Mouse (Mus musculus) ES-Bruce4 (cell line): ENCODE measurements around the gene Chpf2. TPM values are rescaled to one million over a fixed set of nuclear protein-coding genes. Genes with fewer than 3 reads are reported as not detected.

Experiments used
- H3K27ac ChIP-seq: 2 replicates; pipeline ENCODE4 v1.5.1; 2012; ENCODE audit warnings: low read length, inconsistent platforms; ENCODE audit not compliant: insufficient read depth
- H3K27me3 ChIP-seq: 2 replicates; pipeline ENCODE4 v1.6.1; 2012; ENCODE audit warnings: mild to moderate bottlenecking, low read length, inconsistent platforms; ENCODE audit not compliant: control insufficient read depth, poor library complexity, insufficient read depth, severe bottlenecking
- H3K36me3 ChIP-seq: 2 replicates; pipeline ENCODE4 v1.6.1; 2012; ENCODE audit warnings: inconsistent platforms, mild to moderate bottlenecking, low read length, moderate library complexity; ENCODE audit not compliant: control insufficient read depth, poor library complexity, insufficient read depth, severe bottlenecking
- H3K4me1 ChIP-seq: one replicate; pipeline ENCODE4 v1.8.1; 2011; ENCODE audit warnings: low read length; ENCODE audit not compliant: control insufficient read depth, insufficient read depth
- H3K4me3 ChIP-seq: 2 replicates; pipeline ENCODE4 v1.5.1; 2011; ENCODE audit warnings: low read depth, mild to moderate bottlenecking, low read length
- H3K9ac ChIP-seq: 2 replicates; pipeline ENCODE4 v1.6.1; 2012; ENCODE audit warnings: low read depth, mild to moderate bottlenecking, inconsistent platforms; ENCODE audit not compliant: poor library complexity, severe bottlenecking
- H3K9me3 ChIP-seq: replicated peaks from 2 replicates; pipeline ENCODE4 v1.6.1; 2012; ENCODE audit warnings: mild to moderate bottlenecking, low read length, inconsistent platforms; ENCODE audit not compliant: control insufficient read depth, poor library complexity, insufficient read depth, severe bottlenecking
- CTCF ChIP-seq: IDR thresholded peaks from one replicate; pipeline ENCODE4 v1.8.1; 2011; ENCODE audit warnings: low read depth, low read length
- EP300 ChIP-seq: IDR thresholded peaks from 2 replicates; pipeline ENCODE4 v1.6.1; 2011; ENCODE audit warnings: low read depth, low read length; ENCODE audit not compliant: insufficient read depth
- POLR2A ChIP-seq: IDR thresholded peaks from one replicate; pipeline ENCODE4 v1.8.1; 2011; ENCODE audit warnings: low read length; ENCODE audit not compliant: insufficient read depth
- polyA plus RNA-seq: library from polyadenylated mRNA; stranded (reverse); fragments of >200 nt; gene quantifications from 2 replicates; pipeline ENCODE4 v1.2.4, GENCODE M21; 2011; ENCODE audit warnings: low read depth; ENCODE audit not compliant: missing spikeins, insufficient read depth, insufficient read length

The Chpf2 gene
- polyA plus RNA-seq, 1 experiment: 8.3 TPM

GRCm38 (mm10) chr5:24623986-24624821, 37.7 kb downstream of the Chpf2 start, which contains the start of gene Smarcd3:
TSS of gene Smarcd3 (minus strand) at chr5:24624411.
- TF ChIP-seq CTCF (no peak), POLR2A (no peak), EP300 (no peak)
- H3K4me3 ChIP-seq: peak within 1 kb of the TSS; percentile 31

GRCm38 (mm10) chr5:24624822-24625120, 38.2 kb downstream of the Chpf2 start:
- Histone ChIP-seq H3K27ac (no peak overlapping the region), H3K4me3 (peak overlapping the region; percentile 31), H3K4me1 (no peaks in the 10 kb centered on the region), H3K36me3 (no peaks in the 10 kb centered on the region), H3K27me3 (no peaks in the 10 kb centered on the region), H3K9ac (no peak overlapping the region), H3K9me3 (no peaks in the 10 kb centered on the region)
- TF ChIP-seq POLR2A (no peak), EP300 (no peak)

More at GRCm38 (mm10) chr5:24623986-24624821, 37.7 kb downstream of the Chpf2 start, which contains the start of gene Smarcd3:
- H3K9me3 ChIP-seq: no peaks in the 10 kb centered on the region
- H3K4me1 ChIP-seq: no peaks in the 10 kb centered on the region
- no peaks in the 10 kb centered on the region for H3K27me3 ChIP-seq
- H3K36me3 ChIP-seq: no peaks in the 10 kb centered on the region
- H3K27ac ChIP-seq: no peak within 1 kb of the TSS
- H3K9ac ChIP-seq: no peak within 1 kb of the TSS

- H3K4me3 ChIP-seq: no peak overlapping the region
- no peaks in the 10 kb centered on the region for H3K4me1 ChIP-seq
- no peaks in the 10 kb centered on the region for H3K27me3 ChIP-seq
- no peak for TF ChIP-seq EP300
- no peak for TF ChIP-seq CTCF
- no peak for TF ChIP-seq POLR2A
- H3K27ac ChIP-seq: no peak overlapping the region
- H3K36me3 ChIP-seq: no peaks in the 10 kb centered on the region
- no peak overlapping the region for H3K9ac ChIP-seq
- no peaks in the 10 kb centered on the region for H3K9me3 ChIP-seq
Observed at GRCm38 (mm10) chr5:24629712-24630111, 43.2 kb downstream of the Chpf2 start.

GRCm38 (mm10) chr5:24635093-24635492, 48.6 kb downstream of the Chpf2 start:
- Histone ChIP-seq H3K4me3 (no peak overlapping the region), H3K27me3 (no peaks in the 10 kb centered on the region), H3K4me1 (peaks cover 2% of the 10 kb centered on the region), H3K27ac (no peak overlapping the region), H3K9me3 (no peaks in the 10 kb centered on the region), H3K9ac (no peak overlapping the region), H3K36me3 (no peaks in the 10 kb centered on the region)
- no peak for TF ChIP-seq EP300
- no peak for TF ChIP-seq CTCF
- no peak for TF ChIP-seq POLR2A

- no peak overlapping the region for H3K27ac ChIP-seq
- peaks cover 2% of the 10 kb centered on the region for H3K4me1 ChIP-seq
- H3K27me3 ChIP-seq: no peaks in the 10 kb centered on the region
- no peak overlapping the region for H3K4me3 ChIP-seq
- H3K36me3 ChIP-seq: no peaks in the 10 kb centered on the region
- no peaks in the 10 kb centered on the region for H3K9me3 ChIP-seq
- no peak for TF ChIP-seq POLR2A
- H3K9ac ChIP-seq: no peak overlapping the region
Observed at GRCm38 (mm10) chr5:24635526-24636141, 49.1 kb downstream of the Chpf2 start.

GRCm38 (mm10) chr5:24636987-24637386, 50.4 kb downstream of the Chpf2 start:
- Histone ChIP-seq H3K4me3 (no peak overlapping the region), H3K36me3 (no peaks in the 10 kb centered on the region), H3K4me1 (peaks cover 2% of the 10 kb centered on the region), H3K27me3 (no peaks in the 10 kb centered on the region), H3K9me3 (no peaks in the 10 kb centered on the region), H3K27ac (no peak overlapping the region), H3K9ac (no peak overlapping the region)
- TF ChIP-seq CTCF (peak; percentile 16), POLR2A (no peak)
